Mouse (Mus musculus): ENCODE results near the gene Slc35e4. TPM values are rescaled to one million over a fixed set of nuclear protein-coding genes. Genes with fewer than 3 reads are reported as not detected.

The Slc35e4 gene
- polyA plus RNA-seq, 1 experiment, result 8.1 TPM

- no peak for TF ChIP-seq CTCF (conservative IDR thresholded peaks at IDR 0.05; ENCODE audit: insufficient read depth, insufficient read length, low read depth, low read length)
- no peak for TF ChIP-seq POLR2A (IDR thresholded peaks at IDR 0.05; ENCODE audit: low read depth, low read length)
- no peaks in the 10 kb centered on the region for H3K36me3 ChIP-seq (ENCODE audit: control insufficient read depth, insufficient read depth, low read length)
- no peaks in the 10 kb centered on the region for H3K27me3 ChIP-seq (replicated peaks; ENCODE audit: control insufficient read depth, insufficient read depth, low read length)
- DNase-seq, result no peak
- H3K4me3 ChIP-seq (ENCODE audit: insufficient read depth, low read depth, low read length), result no peak overlapping the region
- 90% methylated on average over 4 of the region's 4 CpGs for WGBS
- H3K4me1 ChIP-seq (ENCODE audit: control insufficient read depth, insufficient read depth, low read length), result peaks cover 8% of the 10 kb centered on the region; the same call in 1 of the 2 replicates
- H3K27ac ChIP-seq (ENCODE audit: insufficient read depth, low read depth, low read length), result no peak overlapping the region
Measured at GRCm38 (mm10) chr11:3909236-3909635, 5.2 kb downstream of the Slc35e4 start.

DNA sequence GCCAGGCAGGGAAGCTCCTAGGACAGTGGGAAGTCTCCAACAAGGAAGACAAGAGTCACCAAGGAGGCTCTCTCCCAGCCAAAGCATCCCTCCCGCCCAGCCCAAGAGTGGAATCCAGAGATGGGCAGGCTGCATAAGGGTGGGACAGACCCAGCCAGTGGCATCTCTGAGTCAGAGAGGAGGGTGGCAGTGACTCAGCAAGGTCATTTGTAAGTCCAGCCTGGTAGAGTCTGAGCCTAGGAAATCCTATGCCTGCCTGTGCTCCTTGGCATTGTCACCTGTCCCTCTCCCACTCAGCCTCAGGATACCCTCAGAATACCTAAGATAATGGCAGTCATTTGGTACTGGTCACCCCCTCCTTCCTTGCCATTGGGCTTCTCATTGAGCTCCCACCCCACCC is 9.0 kb downstream of the Slc35e4 start:
- no peak for TF ChIP-seq CTCF (conservative IDR thresholded peaks at IDR 0.05; ENCODE audit: insufficient read depth, insufficient read length, low read depth, low read length)
- no peak for DNase-seq
- 100% methylated on average over 1 of the region's 1 CpGs for WGBS
- H3K36me3 ChIP-seq (ENCODE audit: control insufficient read depth, insufficient read depth, low read length), result no peaks in the 10 kb centered on the region
- no peak overlapping the region for H3K4me3 ChIP-seq (ENCODE audit: insufficient read depth, low read depth, low read length)
- H3K27ac ChIP-seq (ENCODE audit: insufficient read depth, low read depth, low read length), result no peak overlapping the region
- peaks cover 6% of the 10 kb centered on the region; the same call in 1 of the 2 replicates for H3K4me1 ChIP-seq (ENCODE audit: control insufficient read depth, insufficient read depth, low read length)
- no peaks in the 10 kb centered on the region for H3K27me3 ChIP-seq (replicated peaks; ENCODE audit: control insufficient read depth, insufficient read depth, low read length)

DNA sequence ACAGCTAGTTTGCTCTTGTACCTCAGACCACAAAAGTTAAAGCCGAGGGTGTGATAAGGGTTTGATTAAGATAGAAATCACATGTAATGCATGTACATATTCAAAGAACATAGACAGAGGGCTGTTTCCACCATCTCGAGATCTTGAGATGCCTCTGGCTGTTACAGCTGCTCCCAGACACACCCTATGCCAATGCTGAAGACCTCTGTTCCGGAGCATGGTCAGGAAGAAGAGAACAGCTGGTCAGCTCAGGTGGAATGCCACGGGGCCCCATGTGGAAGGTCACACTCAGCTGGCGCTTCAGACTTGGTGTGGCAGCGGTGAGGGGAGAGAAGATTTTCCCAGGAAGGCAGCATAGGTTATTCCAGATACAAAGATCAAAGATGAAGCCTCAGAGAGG is 9.8 kb downstream of the Slc35e4 start:
- no peak for TF ChIP-seq CTCF (conservative IDR thresholded peaks at IDR 0.05; ENCODE audit: insufficient read depth, insufficient read length, low read depth, low read length)
- TF ChIP-seq POLR2A (IDR thresholded peaks at IDR 0.05; ENCODE audit: low read depth, low read length), result no peak
- Histone ChIP-seq H3K27ac (ENCODE audit: insufficient read depth, low read depth, low read length) (no peak overlapping the region), H3K4me3 (ENCODE audit: insufficient read depth, low read depth, low read length) (no peak overlapping the region), H3K36me3 (ENCODE audit: control insufficient read depth, insufficient read depth, low read length) (no peaks in the 10 kb centered on the region), H3K4me1 (ENCODE audit: control insufficient read depth, insufficient read depth, low read length) (peaks cover 6% of the 10 kb centered on the region; the same call in 1 of the 2 replicates), H3K27me3 (replicated peaks; ENCODE audit: control insufficient read depth, insufficient read depth, low read length) (no peaks in the 10 kb centered on the region)
- WGBS, result 69% methylated on average over 6 of the region's 6 CpGs
- DNase-seq, result no peak

DNA sequence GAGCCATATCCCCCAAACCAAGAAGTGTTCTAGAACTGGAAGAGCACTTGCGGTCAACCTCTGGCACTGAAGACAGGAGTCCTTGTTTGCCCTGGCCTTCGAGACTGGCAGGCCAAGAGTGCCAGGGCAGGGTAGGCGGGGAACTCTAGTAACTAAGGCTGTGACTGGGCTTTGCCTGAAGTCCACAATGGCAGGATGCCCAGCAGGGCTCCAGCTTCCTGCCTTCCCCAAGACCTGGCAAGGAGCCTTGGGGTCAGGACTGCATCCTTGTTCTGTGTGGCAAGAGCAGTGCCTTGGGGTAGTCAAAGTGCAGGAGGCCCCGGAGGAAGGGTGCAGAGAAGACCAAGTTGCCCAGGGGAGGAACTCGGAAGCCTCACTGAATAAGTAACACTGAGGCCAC is 11.4 kb downstream of the Slc35e4 start:
- DNase-seq, result peak; percentile 98
- no peaks in the 10 kb centered on the region for H3K27me3 ChIP-seq (replicated peaks; ENCODE audit: control insufficient read depth, insufficient read depth, low read length)
- TF ChIP-seq POLR2A (IDR thresholded peaks at IDR 0.05; ENCODE audit: low read depth, low read length) (no peak), CTCF (conservative IDR thresholded peaks at IDR 0.05; ENCODE audit: insufficient read depth, insufficient read length, low read depth, low read length) (no peak)
- peaks cover 6% of the 10 kb centered on the region; the same call in 1 of the 2 replicates for H3K4me1 ChIP-seq (ENCODE audit: control insufficient read depth, insufficient read depth, low read length)
- H3K4me3 ChIP-seq (ENCODE audit: insufficient read depth, low read depth, low read length), result no peak overlapping the region
- 18% methylated on average over 5 of the region's 5 CpGs for WGBS
- H3K36me3 ChIP-seq (ENCODE audit: control insufficient read depth, insufficient read depth, low read length), result no peaks in the 10 kb centered on the region
- H3K27ac ChIP-seq (ENCODE audit: insufficient read depth, low read depth, low read length), result peak overlapping the region; percentile 54; the same call in 1 of the 2 replicates

DNA sequence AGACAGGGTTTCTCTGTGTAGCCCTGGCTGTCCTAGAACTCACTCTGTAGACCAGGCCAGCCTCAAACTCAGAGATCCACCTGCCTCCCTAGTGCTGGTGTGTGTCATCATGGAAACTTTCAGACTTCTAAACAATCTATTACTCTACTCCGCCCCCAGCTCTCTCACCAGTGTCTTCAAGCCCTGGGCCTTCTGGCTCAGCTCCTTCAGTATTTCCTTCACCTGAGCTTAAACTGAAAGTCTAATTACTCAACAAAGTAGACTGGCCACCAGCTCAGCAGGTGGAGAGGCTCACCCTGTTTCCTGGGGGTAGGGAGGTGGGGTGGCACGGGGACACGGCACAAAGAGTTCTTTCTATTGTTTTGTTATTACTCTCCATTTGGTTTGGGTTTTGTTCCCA is 11.9 kb downstream of the Slc35e4 start:
- no peak for DNase-seq
- peaks cover 6% of the 10 kb centered on the region; the same call in 1 of the 2 replicates for H3K4me1 ChIP-seq (ENCODE audit: control insufficient read depth, insufficient read depth, low read length)
- no peaks in the 10 kb centered on the region for H3K36me3 ChIP-seq (ENCODE audit: control insufficient read depth, insufficient read depth, low read length)
- TF ChIP-seq CTCF (conservative IDR thresholded peaks at IDR 0.05; ENCODE audit: insufficient read depth, insufficient read length, low read depth, low read length) (no peak), POLR2A (IDR thresholded peaks at IDR 0.05; ENCODE audit: low read depth, low read length) (no peak)
- H3K27ac ChIP-seq (ENCODE audit: insufficient read depth, low read depth, low read length), result no peak overlapping the region
- H3K27me3 ChIP-seq (replicated peaks; ENCODE audit: control insufficient read depth, insufficient read depth, low read length), result no peaks in the 10 kb centered on the region
- H3K4me3 ChIP-seq (ENCODE audit: insufficient read depth, low read depth, low read length), result no peak overlapping the region
- WGBS, result 82% methylated on average over 3 of the region's 3 CpGs

DNA sequence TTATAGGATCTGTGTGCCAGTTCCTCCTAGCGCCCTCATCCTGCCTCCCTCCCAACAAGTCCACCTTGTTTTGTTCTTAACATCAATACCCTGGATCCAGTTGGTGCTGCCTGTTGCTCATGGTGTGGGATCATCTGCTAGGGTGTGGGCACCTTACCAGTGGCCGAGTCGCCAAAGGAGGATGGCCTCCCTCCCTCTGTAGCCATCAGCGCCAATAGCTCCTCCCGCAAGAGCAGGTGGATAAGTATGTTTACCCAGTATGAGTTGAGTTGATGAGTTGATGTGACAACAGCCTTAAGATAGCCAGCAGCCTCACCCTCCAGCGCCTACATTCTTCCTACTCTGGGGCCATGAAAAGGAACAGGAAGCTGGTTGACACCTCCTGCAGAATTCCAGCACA is 14.2 kb downstream of the Slc35e4 start:
- H3K4me1 ChIP-seq (ENCODE audit: control insufficient read depth, insufficient read depth, low read length), result peaks cover 6% of the 10 kb centered on the region; the same call in 1 of the 2 replicates
- no peak overlapping the region for H3K4me3 ChIP-seq (ENCODE audit: insufficient read depth, low read depth, low read length)
- DNase-seq, result no peak
- no peaks in the 10 kb centered on the region for H3K36me3 ChIP-seq (ENCODE audit: control insufficient read depth, insufficient read depth, low read length)
- TF ChIP-seq CTCF (conservative IDR thresholded peaks at IDR 0.05; ENCODE audit: insufficient read depth, insufficient read length, low read depth, low read length), result no peak
- TF ChIP-seq POLR2A (IDR thresholded peaks at IDR 0.05; ENCODE audit: low read depth, low read length), result no peak
- no peak overlapping the region for H3K27ac ChIP-seq (ENCODE audit: insufficient read depth, low read depth, low read length)
- no peaks in the 10 kb centered on the region for H3K27me3 ChIP-seq (replicated peaks; ENCODE audit: control insufficient read depth, insufficient read depth, low read length)
- WGBS, result 80% methylated on average over 6 of the region's 6 CpGs

DNA sequence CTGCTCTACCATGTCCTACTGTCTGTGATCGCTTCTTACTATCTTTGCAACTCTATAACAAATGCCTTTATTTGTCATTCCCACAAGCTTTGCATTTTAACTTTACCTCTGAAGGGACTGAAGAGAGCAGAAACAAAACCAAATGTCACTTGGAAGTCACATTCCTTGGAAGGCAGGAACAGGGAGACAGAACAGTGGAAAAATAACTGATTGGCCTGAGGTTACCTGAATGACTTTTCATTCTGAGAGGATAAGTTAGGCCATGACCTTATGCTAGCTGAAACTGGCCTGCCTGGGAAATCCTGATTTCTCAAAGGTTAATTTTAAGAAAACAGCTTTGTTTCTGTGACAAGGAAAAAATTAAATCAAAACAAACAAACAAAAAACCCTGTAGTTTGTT is 18.5 kb downstream of the Slc35e4 start:
- H3K27ac ChIP-seq (ENCODE audit: insufficient read depth, low read depth, low read length), result peak overlapping the region; percentile 86
- no peak for TF ChIP-seq POLR2A (IDR thresholded peaks at IDR 0.05; ENCODE audit: low read depth, low read length)
- TF ChIP-seq CTCF (conservative IDR thresholded peaks at IDR 0.05; ENCODE audit: insufficient read depth, insufficient read length, low read depth, low read length), result no peak

More for the DNA sequence above, 18.5 kb downstream of the Slc35e4 start:
- H3K4me1 ChIP-seq (ENCODE audit: control insufficient read depth, insufficient read depth, low read length), result 0 out of 2 replicates have a peak, but pooled peaks cover 3% of the 10 kb centered on the region
- no peak overlapping the region for H3K4me3 ChIP-seq (ENCODE audit: insufficient read depth, low read depth, low read length)
- peak; percentile 52 for DNase-seq
- 74% methylated on average over 1 of the region's 1 CpGs for WGBS
- no peaks in the 10 kb centered on the region for H3K27me3 ChIP-seq (replicated peaks; ENCODE audit: control insufficient read depth, insufficient read depth, low read length)
- H3K36me3 ChIP-seq (ENCODE audit: control insufficient read depth, insufficient read depth, low read length), result no peaks in the 10 kb centered on the region

Data from kidney, adult 2 months (tissue).